Mouse (Mus musculus) midbrain, embryonic 16.5 days (tissue): ENCODE measurements around the gene F2. TPM values are rescaled to one million over a fixed set of nuclear protein-coding genes. Genes with fewer than 3 reads are reported as not detected.

Experiments
- polyA plus RNA-seq: library from polyadenylated mRNA; unstranded; fragments of >200 nt; fragmentation: Nextera tagmentation; extraction: Ambion mirVana; gene quantifications from 2 replicates; pipeline ENCODE4 v1.2.1, GENCODE M21; 2015

Gene F2
- polyA plus RNA-seq, 1 experiment from 2014 or later = 0.20 TPM

Other genes starting within 250 kb of the F2 start
- gene 1110051M20Rik, start 191.7 kb downstream of the F2 start, polyA plus RNA-seq = 173 and 178 TPM in 2 replicates
- gene Lrp4, start 178.9 kb downstream of the F2 start, polyA plus RNA-seq = 3.6 and 5.0 TPM in 2 replicates
- gene Ckap5, start 109.7 kb downstream of the F2 start, polyA plus RNA-seq = 99.7 and 110 TPM in 2 replicates
- gene Zfp408, start 13.4 kb upstream of the F2 start, polyA plus RNA-seq = 11.2 and 13.2 TPM in 2 replicates
- gene Arhgap1, start 13.4 kb upstream of the F2 start, polyA plus RNA-seq = 95.9 and 97.1 TPM in 2 replicates
- 36.2 and 40.2 TPM in 2 replicates for gene Atg13, start 74.2 kb upstream of the F2 start, polyA plus RNA-seq
- gene Harbi1, start 74.4 kb upstream of the F2 start, polyA plus RNA-seq = 21.2 and 21.7 TPM in 2 replicates
- 27.6 and 28.3 TPM in 2 replicates for gene Ambra1, start 93.7 kb upstream of the F2 start, polyA plus RNA-seq